Mouse (Mus musculus) erythroblast, adult 5-6 weeks (primary cell): ENCODE measurements around the gene Cacna1e. TPM values are rescaled to one million over a fixed set of nuclear protein-coding genes. Genes with fewer than 3 reads are reported as not detected.

Source experiments
- ATAC-seq: replicated peaks from 2 replicates; pipeline ENCODE4 v1.8.0; 2016; ENCODE audit warnings: moderate number of reproducible peaks, mild to moderate bottlenecking, moderate TSS enrichment, inconsistent platforms; ENCODE audit not compliant: poor library complexity, low FRiP score, severe bottlenecking
- total RNA-seq, 2 experiments: library from RNA; stranded (forward) in 1 of 2; stranded (reverse) in 1 of 2; fragments of 150-400 nt in 1 of 2; fragments of 200-764, 138-1000 nt in 1 of 2; gene quantifications; 2 replicates each; pipeline versions ENCODE4 v1.2.3 to v1.2.4; 2015 to 2017; ENCODE audit warnings: low replicate concordance in 2 of 2

The Cacna1e gene
- total RNA-seq, 2 experiments from 2014 or later, result 0.85 to 1.2 TPM

DNA sequence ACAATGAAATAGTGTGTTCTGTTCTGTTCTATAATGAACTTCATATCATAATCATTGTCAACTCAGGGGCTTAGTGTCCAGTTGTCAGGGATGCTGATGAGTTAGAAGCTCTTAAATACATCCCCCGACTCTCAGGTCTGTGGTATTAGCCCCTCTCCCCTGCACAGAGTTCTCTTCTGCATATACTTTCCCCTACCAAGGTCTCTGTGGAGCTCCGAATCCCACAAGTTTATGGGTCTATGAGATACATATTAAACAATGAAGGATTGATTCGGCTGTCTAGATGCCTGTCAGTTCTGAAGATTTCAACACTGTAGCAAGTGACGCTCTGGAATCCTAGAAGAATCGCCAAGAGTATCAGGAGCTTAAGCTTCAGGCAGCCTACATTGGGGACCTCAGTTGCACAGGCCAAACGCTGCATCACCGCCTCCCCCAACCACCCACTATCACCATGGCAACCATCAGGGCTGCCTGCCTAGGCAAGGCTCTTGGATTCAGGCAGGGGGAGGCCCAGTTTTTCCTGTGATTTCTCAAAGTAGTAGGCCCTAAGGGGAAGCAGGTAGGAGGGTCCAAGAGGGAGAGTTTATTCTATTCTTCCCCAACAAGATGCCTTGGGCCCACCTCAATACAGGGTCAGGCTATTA lies 223.0 kb downstream of the Cacna1e start:
- ATAC-seq, result no peak

DNA sequence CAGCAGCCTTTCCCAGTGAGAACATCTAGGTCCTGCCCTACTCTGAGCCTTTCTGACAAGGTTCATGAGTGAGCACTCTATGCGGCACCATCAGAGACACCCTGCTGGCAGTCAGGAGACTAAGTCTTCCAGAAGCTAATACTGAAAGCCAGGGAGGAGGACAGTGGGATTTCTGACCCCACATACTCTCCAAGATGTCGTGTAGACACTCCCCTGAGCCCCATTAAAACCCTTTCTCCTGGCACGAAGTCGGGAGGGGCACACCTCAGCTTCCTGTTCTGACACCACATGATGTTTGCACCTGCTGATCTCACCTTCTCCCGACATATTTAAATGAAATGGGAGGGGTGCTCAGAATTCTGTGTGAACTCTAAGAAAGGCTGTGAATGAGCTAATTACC lies 226.9 kb downstream of the Cacna1e start:
- ATAC-seq, result no peak

DNA sequence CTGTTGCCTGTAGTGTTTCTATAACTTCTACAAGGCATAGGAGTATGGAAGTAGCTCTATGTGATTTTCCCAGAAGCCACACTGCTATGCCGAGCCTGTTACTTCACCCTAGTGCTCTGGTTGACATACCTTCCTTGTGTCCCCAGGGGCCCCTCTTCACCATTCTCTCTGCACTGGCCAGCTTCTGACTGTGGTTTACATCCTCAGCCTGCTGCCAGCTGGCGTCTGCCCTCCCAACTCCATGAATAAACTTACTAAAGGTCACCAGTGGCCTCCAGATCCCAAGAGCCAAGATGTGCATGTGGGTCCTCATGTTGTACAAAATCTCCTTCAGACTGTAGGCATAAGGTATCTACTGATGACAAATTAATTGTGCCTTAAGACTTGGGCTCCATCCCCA lies 230.3 kb downstream of the Cacna1e start:
- ATAC-seq, result no peak

DNA sequence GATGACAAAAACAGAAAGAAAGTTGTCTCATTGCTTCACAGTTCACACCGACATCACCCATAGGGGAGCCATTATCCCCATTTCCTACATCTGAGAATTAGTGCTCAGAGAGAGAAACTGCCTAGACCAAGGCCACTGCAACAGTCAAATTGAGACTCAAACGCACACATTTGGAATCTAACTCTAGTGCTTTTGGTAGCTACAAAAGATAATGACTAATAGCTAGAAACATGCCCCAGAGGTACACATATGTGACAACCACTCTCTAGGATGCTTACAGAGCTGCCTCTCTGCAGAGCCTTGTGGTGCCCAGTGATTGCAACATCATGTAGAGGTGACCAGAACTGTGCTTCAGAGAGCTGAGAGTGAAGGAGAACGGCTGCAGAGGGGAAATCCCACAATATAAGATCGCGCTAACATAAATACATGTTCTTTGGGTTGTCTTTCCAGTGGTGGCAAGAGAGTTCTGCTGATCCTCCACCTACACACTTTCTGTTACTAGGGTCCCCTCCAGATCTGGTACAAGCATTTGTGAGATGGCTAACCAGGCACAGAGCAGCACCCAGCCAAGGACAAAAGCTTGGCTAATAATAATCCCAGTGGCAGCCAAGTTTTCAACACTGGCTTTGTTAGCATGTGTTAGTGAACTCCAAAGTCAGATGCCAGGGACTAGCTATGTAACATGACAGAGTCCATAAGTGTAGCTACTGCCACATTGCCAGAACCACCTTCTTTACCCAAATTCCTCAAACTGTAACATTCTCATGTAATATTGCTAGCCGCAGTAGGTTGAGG lies 237.9 kb downstream of the Cacna1e start:
- no peak for ATAC-seq

DNA sequence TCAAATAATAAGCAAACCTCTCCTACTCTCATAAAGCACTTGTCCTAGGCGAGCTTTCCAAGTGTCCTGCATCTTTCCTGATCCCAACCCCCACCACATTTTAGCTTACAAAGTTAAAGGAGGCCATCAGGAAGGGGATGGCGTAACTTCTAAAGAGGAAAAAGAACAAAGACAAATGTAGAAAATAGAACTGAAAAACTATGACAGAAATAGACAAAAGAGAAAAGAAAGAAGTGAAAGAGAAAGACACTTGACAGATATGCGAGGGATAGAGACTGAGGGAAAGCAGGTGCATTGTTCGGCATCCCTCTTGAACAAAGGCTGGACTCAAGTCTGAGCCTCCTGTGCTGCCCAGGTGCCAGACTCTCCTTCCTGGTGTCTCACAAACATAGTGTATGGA lies 246.5 kb downstream of the Cacna1e start:
- no peak for ATAC-seq

DNA sequence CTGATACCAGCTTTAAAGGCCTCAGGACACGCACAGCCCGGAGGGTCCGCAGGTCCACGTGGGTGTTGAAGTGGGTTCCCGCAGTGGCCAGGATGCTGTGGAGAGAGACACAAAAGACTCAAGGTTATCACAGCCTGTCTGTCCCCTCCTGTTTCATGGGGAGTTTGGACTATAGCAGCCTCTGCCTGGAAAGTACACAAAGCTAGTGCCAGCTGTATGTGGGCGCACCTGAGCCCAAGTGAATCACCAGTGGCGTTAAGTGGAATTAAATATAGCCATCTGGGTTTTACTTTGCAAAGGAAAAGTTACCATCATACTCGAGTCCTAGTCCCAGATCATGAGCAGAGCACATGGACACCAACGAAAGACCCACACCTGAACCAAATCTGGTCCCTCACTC lies 248.5 kb downstream of the Cacna1e start:
- ATAC-seq, result no peak

DNA sequence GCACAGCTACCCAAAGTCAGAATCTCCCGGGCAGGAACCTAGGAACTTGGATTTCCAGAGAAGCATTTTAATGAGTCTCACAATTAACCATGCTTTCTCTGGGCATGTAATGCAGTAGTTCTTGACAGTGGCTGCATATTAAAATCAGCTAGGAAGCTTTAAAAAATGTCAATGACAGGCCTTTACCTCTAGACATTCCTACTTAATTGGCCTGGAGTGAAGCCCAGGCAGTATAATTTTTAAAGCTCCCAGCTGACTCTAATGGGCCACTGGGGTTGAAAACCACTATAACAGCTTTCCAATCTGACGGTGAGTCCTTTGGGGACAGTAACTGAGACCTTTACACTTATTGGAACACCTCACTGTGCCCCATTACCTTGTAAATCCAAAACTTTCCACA lies 251.4 kb downstream of the Cacna1e start:
- no peak for ATAC-seq

DNA sequence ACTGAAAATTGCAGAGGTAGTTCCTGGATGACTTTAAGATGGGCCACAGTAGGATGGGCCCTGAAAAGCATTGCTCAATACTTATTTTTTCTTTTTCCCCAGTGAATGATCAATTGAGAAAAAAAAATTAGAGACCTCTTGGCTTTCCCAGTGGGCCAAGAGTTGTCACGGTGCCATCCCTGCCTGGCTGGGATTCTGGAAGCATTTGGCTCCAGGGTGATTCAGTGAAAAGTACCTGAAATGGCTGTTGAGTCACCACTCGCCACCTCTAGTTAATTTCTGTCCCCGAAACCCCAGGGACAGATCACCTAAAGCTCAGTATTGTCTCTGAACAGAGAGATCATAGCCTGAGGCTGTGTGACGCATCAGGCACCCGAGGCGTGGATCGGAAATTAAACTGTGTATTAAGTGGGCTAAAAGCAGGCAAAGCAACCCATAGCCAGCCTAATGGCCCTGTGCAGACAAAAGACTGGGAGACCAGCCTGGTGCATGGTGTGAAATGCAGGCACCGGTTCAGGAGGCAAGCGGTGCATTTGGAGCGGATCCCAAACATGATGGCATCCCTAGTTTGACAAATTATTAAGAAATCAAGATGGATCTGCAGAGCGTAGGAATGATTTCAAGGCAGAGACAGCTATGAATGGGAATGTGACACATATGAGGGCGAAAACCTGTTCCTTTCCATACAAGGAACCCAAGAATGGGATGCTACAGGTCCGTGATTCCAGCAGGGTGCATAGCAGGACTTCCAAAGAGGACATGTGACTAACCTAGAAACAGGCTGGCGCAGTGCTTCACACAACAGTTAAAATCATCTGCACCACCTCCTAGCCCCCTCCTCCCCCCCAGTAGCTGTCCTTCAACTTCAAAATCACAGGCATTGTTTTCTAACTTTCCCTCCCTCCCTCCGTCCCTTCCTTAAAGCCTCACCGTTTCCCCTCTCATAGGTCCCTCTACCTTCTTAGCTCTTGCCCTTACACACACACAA lies 261.3 kb downstream of the Cacna1e start:
- ATAC-seq, result no peak

DNA sequence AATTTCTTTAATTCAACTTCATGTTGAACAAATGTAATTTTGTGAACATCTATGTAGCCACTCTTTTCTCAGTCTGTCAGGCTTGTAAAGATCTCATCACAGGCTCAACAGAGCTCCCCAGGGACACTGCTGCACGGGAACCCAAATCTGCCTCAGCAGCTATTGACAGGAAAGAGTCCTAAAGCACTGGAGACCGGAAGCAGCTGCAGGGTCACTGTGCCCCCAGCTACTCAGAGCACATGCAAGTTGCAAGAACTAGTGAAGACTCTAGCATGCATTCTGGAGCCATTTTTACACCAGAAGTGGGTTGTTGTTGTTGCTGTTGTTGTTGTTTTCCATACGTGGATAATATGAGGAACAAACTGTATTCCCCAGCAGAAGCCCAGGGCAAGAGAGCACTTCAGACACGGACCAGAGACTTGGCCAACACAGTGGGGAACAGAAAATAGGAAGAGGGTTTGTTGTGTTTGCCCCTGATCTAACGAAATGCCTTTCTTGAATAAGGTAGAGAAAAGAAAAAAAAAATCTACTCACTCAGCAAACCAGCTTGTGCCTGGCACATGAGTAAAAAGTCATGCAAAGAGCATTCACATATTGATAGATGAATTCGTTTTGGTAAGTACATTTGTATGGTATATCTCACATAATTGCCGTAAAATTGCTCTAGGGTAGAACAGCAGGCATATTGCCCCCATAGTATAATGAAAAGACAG lies 266.4 kb downstream of the Cacna1e start:
- no peak for ATAC-seq

DNA sequence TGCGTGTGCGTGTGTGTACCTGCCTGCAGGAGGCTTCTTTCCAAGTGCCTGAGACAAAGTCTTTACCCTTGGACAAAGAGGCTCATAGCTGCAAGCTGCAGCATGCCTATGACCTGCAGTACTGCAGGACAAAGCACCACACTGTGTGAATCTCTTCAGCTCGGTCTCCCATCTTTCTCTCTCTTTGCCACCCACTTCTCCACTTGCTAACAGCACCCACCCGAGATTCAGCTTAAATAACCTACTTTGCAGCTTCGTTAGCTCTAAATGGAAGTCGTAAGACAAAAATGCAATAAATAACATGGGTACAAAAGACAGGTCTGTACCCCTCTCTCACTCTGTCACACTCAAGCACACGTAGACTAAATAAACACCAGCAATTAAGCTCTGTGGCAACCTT lies 268.5 kb downstream of the Cacna1e start:
- ATAC-seq, result no peak

DNA sequence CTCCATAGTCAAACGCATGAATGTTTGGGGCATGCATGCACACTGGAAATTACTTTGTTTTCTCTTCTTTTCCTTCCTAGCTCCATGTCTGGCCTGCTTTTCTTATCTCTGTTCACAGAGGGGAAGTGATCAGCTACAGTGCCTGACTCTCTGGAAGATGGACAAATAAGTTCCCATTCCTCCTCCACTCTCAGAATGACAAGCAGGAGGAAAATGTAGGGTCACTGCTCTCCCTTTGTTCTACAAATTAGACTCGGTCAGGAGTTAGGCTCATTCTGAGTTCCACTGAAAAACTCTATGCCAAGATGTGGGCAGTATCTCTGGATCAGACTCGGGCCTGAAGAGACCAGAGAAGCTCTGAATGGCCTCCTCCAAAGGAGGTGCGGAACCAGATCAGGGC lies 275.8 kb downstream of the Cacna1e start:
- ATAC-seq, result no peak

DNA sequence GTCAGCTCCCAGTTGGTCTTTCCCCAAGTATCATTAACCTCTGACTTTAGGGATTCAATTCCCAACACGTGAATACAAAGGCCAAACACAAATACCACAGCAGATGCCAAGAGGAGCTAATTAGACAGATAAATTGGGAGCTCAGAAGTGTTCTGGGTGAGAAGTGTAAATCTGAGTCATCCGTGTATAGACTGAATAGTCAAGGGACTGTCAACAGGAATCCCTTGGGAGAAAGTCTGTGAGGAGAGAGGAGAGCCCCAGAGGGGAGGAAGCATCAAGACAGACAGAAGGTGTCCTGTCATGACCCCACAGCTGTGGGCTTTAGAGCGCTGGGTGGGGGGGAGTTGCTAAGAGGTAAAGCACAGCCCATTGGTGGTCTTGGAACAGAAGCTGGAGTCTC lies 276.9 kb downstream of the Cacna1e start:
- no peak for ATAC-seq

DNA sequence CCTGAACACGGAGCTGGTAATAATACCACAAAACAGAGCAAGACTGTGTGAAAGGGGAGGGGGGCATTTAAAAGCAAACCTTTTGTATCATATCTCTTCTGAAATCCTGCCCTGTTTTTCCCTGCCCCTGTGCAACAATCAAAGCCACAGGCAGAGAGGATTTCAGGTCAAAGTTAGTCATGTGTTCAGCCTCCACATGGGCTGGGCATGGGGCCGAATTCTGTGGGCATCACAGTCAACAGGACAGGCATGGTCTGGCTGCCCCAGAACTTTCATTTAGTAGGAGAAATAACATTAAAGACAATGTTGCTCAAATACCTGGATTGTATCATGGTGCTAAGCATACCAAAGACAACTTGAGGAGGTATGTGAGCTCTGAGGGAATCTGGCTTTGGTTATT lies 278.7 kb downstream of the Cacna1e start:
- ATAC-seq, result no peak

DNA sequence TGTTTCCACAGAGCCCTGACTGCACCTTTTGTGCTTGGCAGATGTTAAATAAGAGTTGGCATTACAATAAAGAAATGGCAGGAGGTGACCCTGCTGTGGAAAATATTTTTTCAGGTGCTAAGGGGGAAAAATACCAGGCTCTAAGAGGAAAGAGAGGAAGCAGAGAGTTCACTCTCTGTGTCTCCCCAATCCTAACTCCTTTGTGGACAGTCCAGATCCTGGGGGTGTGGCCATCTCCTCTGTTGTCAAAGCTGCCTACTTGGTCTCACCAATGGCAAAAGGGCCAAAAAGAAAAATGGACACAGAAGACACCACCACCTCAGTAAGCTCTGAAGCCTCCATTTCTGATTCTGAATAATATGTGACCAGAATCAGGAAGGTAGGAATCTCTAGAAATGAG lies 280.5 kb downstream of the Cacna1e start:
- no peak for ATAC-seq

DNA sequence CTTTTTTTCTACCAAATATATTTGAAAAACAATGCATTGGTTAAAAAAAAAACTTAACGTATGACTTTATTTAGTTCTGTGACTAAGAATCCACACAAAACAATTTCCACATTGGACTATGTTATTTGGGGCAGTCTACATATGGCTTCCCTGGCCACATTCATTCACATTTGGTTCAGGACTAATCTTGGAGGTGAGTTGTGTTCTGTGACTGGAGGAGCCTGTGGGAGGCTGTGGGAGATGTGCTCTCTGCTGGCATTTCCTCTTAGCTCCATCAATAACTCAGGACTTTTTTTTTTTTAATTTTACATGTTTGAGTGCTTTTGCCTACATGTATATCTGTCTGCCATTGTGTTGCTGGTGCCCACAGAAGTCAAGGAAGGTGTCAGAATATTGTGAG lies 281.8 kb downstream of the Cacna1e start:
- ATAC-seq, result no peak

DNA sequence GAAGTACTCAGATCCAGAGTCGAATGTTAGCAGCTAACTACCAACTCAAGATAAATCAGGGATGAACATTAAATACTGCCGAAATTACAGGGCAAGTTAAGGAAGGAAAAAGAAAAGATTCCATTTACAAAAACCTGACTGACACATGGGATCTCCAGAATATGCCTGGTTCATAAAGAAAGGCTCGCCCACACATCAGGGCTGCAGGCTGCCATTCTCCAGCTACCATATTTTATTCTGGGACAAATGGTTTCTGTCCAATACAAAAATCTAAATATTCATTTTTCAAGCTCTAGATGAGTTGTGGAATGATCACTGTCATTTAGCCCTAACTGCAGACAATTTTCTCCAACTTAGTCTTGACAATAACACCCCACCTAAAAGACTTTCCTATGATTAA lies 301.8 kb downstream of the Cacna1e start:
- ATAC-seq, result no peak

DNA sequence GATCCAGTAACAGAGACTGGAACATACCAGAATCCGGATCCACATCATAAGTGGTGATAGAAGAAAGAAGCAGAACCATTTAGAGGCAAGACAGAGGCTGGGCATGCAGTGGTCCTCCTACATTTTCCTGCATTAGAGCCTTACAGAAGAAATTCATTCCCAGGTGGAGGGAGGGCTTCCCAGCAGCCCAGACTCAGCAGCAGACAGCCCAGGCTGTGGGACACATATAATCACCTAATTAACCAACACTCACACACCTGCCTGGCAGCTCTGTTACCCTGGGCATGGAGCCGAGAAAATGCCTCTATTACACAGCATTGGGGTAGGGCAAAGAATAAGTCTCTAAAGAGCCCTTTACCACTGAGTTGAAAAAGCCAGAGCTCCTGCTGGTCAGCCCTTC lies 304.4 kb downstream of the Cacna1e start:
- ATAC-seq, result no peak

DNA sequence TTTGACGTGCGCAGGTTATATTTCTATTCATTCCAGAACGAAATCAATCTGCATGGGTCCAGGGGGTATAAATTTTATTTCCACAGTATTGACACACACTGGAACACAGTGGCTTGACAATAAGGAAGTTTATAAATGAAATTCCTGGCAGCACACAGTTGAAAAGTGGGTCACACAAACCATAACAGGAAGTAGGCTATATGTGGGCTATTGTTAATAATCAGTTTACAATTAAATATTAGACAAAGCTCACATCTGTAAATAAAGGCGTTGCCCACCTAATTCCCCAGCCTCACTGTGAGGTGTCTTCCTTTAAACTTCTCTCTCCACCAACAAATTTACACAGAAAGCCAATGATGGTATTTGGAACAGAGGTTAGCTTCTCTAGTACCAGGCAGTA lies 305.6 kb downstream of the Cacna1e start:
- no peak for ATAC-seq

DNA sequence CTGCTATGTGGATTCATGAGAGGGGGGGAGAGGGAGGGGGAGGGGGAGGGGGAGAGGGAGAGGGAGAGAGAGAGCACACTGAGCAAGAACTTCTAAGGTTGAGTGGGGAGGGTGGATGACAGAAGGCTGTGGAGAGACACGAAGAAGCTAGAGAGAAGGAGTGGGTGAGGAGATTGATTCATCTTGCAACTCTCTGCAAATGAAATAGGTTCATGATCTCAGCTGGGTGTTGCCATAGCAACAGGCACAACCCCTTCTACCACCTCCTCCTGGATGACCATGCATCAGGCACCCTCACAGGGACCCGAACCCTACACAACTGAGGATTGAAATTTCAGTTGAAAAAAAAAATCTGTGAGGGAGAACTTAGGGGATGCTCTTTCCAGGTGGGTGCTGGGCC lies 307.9 kb downstream of the Cacna1e start:
- ATAC-seq, result no peak

DNA sequence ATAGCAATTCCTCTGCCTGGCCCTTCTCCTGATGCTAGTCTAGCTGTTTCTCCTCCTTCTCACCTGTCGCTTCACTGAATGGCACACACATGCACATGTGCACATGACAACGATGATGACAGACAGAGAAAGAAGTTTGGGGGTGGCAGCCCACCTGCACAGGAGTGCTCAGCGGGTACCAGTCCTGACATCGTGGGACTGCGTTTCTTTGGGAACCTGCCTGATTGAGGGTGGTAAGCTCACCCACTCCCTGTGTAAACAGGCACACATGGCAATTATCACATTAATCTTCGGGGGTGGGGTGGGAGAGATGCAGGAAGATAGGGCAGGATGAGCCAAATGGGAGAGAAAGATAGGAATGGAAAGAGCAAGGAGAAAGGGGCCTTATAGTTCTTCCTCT lies 318.3 kb downstream of the Cacna1e start:
- no peak for ATAC-seq
